Mouse (Mus musculus) activated CD4-positive, CD25-positive, alpha-beta regulatory T cell, adult 9 weeks (primary cell): ENCODE measurements around the gene Ppid. TPM values are rescaled to one million over a fixed set of nuclear protein-coding genes. Genes with fewer than 3 reads are reported as not detected.

Source experiments
- polyA plus RNA-seq: library from polyadenylated mRNA; unstranded; fragments of 100-300 nt; shearing (Covaris generic); gene quantifications from one replicate; pipeline ENCODE4 v1.2.1, GENCODE M21; 2017

The Ppid gene
- 126 TPM for polyA plus RNA-seq

DNA sequence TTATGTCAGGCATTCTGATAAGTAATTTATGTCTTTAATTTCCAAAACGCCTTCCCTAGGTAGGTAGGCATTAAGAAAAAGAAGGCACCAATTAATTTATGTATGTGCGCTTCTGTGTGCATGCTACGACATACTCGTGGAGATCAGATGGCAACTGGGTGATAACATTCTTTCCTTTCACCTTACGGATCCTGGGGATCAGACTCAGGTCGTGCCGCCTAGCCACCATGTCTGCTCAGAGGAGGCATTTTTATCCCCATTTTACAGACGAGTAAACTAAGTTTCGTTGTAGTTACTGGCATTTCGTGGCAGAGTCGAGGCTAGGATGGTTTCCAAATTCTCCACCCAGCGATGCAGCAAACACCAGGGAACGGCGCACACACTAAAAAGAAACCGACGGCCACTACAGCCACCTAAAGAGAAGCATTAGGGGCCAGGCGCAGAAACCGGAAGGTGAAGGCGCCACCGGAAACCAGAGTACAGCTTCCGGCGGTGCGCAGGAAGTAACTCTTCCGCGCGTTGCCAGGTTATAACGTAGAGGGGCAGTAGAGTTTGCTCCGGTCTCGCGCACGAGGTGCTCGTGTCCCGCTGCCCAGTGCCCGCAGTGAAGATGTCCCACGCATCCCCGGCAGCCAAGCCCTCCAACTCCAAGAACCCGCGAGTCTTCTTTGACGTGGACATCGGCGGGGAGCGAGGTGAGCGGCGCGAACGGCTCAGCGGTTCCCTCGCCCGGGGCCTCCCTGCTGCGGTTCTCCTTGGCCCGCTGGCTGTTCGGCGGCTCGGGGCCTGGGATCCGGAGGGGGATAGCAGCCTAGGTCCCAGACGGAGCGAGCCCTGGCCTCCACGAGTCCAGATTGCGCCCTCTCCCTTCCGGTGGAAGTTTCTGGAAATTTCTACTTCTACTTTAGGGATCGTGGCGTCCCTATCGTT is at the start of gene Ppid:
Gene Ppid, plus strand, starts transcription at position 480 of the 930 bp plus-strand sequence.

GRCm38 (mm10) chr3:79567703-79568362 is 23.3 kb upstream of the Ppid start, which contains the start of gene Fnip2:
Fnip2 (minus strand) TSS chr3:79567796.

GRCm38 (mm10) chr3:79628561-79629415 is 37.6 kb downstream of the Ppid start, which contains the start of gene 4930579G24Rik:
4930579G24Rik (plus strand) TSS chr3:79629079.

GRCm38 (mm10) chr3:79629416-79629730 is 38.2 kb downstream of the Ppid start, which contains the start of gene Etfdh:
Etfdh (minus strand) TSS chr3:79629500.

Other genes with a start within 250 kb of the Ppid start
- gene Fnip2, start 23.5 kb upstream of the Ppid start, polyA plus RNA-seq, result 0.51 TPM
- gene 4930579G24Rik, start 37.7 kb downstream of the Ppid start, polyA plus RNA-seq, result 8.5 TPM
- 50.0 TPM for gene Etfdh, start 38.2 kb downstream of the Ppid start, polyA plus RNA-seq
- gene Rxfp1, start 146.5 kb downstream of the Ppid start, polyA plus RNA-seq, result not detected